Mouse (Mus musculus) lung, postnatal 10 days (tissue): ENCODE measurements around the gene Lpin1.

Experiments used
- DNase-seq: peaks from one replicate; pipeline ENCODE4 v3.0.0; 2021

The Lpin1 gene

DNA sequence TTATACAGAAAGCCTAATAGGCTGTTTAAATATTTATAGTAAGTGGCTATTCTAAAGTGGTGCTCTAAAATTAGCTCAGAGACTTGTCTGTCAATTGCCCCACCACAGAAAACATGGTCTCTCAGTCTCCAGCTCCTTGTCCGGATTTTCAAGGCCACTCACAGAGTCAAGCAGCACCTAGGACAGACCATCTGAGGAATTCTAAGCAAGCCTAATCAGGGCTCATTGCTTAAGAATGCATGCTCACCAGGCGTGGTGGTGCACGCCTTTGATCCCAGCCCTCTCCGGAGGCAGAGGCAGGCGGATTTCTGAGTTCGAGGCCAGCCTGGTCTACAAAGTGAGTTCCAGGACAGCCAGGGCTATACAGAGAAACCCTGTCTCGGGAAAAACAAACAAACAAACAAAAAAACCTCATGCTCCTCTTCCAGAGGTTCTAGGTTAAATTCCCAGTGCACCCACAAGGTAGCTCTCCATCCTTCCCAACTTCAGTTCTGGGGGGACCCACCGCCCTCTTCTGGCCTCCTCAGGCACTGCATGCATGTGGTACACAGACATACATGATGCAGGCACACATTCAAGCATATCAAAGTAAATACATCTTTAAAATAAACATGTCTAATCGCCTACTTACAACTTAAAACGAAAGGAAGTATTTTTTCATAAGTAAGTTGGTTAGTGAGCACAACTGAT is 40.2 kb downstream of the Lpin1 start:
- no peak for DNase-seq

DNA sequence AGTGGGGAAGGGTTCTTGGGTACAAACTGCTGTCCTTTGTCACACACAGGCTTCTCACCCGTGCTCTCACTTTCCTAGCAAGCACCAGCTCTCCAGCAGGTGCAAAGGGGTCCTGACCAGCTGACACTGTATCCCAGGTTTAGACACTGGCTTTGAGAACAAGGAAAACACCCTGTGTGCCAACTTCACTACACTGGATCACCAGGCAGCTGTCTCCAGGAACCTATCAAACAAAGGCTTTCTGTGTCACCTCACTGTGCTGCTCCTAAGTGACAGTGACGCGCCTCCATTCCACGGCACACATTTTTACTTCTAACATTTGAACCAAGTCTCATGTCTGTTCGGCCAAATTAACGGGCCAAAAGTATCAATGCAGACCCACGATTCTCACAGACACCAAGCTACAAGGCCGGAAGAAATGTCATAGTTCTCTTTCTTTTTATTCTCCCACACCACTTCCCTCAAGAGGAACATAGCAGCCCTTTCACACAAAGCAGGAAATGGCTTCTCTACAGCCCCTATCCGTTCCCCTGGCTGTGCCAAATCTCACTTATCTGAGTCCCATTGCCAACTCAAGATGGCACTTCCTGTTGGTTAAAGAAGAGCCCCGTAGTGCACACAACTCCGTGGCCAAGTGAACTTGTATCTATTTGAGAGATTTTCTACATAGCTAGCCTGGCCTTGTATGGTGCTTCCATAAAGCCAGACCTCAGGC is 41.7 kb downstream of the Lpin1 start:
- DNase-seq, result no peak

DNA sequence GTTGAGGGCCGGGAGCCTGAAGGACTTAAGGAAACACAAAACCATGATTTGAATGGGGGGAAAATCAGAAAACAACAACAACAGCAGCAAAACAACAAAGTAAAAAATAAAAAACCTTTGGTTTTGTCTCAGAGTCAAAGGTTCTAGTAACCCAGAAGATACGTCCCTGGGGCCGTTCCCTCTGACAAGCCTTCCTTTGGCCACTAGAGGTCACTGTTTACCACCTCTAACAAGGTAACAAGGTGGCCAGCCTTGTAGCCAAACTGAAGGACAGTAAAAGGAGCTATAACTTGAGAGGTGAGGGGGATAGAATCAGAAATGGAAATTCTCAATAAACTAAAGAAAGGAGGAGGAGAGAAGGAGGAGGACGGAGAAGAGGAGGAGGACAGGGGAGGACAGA is 42.3 kb downstream of the Lpin1 start:
- peak; percentile 80 for DNase-seq

DNA sequence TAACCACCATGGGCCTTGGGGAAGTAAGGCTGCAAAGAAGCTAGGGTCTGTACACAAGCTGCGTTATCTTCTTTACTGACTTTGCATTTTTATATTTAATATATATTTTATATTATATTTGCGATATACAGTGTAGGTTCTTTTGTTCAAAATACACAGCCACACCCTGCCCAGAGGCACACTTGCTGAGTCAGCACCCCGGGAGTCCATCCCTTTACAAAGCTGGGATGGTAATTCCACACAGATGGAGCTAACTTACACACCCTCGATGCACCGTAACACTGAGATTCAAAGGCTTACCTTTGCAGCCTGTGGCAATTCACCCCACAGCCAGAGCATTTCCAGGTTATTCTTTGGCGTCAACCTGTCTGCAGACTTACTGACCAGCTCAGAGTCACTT is 42.7 kb downstream of the Lpin1 start:
- DNase-seq, result no peak

DNA sequence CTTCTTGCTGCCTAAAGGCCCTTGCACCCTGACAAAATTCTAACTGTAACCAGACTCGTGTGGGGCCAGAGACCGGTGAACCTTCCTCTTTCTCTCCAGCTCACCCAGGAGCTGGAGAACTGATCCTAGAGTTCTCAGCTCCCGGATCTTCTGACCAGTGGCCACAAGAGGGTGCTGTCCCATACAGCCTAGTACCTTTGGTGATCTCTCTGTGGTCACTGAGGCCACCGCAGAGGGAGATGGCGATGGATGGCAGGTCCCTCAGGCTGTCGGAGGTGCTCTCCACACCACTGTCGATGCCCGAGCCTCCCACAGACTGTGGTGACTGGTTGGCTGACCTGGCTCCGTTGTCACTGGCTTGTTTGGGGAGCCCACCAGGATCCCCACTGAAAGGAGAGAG is 47.3 kb downstream of the Lpin1 start:
- DNase-seq, result peak; percentile 56

DNA sequence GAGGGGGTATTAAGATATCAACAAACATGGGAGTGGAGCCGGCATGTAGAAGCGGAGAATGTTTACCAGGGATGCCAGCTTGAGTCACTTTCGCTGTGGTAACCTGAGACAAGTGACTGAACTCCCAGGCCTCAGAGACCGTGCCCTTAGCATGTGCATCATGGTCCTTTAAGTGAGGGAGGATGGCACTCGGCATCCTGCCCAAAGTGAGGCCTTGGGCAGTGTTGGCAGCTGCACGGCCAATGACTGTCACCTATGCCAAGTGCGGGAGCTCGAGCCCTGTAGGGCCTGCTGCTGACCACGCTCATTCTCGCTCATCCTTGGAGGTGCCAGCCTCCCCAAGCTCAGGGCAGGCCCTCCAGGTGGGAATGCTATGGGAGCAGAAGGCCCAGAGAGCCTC is 48.1 kb downstream of the Lpin1 start:
- DNase-seq, result no peak

DNA sequence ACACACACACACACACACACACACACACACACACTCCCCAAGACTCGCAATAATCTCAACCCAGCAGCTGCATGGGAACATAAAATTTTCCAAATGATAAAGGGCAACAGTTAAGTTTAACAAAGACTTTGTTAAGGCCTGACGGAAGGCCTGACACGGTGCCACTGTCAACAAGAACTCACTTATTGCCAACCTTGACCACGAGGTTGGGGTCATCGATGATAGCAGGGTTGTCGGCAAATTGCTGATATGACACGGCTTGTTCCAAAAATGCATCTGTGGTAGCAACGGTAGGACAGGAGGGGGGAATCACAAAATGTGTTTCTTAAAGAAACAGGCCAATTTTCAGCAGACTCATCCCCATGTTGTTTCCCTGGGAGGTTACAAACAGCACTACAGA is 48.6 kb downstream of the Lpin1 start:
- no peak for DNase-seq

DNA sequence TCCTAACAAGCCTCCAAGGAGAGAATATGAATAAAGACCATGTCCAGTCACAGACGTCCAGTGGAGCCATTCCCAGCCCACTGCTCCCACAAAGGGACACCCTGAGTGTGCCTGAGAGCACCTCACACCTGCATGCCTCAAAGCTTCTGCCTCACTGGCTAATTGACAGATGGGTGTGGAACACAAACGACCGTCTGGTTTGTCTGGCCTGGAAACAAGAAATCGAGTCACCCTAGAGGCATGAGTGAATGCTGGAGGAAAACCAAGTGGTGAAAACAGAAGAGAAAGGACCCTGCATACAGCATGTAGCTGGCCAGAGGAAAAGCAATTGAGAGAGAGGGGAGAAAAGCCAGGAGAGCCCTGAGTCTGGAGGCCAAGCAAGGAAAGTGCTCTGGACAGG is 53.5 kb downstream of the Lpin1 start:
- DNase-seq, result no peak

DNA sequence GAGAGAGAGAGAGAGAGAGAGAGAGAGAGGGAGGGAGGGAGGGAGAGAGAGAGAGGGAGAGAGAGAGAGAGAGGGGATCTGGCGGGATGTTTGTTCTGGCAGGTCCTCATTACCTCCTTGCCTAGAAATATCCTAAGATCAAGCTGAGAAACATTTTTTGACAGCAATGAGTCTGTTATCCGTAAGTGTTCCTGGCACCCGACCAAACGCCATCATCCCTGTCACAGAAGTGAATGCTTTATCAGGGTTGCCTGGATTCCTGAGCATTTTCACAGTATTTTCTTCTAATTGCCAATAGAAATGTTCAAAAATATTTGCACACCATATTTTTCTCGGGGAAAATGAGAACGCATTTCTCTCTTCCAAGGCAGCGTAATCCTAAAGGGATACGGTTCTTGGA is 56.6 kb downstream of the Lpin1 start:
- no peak for DNase-seq

DNA sequence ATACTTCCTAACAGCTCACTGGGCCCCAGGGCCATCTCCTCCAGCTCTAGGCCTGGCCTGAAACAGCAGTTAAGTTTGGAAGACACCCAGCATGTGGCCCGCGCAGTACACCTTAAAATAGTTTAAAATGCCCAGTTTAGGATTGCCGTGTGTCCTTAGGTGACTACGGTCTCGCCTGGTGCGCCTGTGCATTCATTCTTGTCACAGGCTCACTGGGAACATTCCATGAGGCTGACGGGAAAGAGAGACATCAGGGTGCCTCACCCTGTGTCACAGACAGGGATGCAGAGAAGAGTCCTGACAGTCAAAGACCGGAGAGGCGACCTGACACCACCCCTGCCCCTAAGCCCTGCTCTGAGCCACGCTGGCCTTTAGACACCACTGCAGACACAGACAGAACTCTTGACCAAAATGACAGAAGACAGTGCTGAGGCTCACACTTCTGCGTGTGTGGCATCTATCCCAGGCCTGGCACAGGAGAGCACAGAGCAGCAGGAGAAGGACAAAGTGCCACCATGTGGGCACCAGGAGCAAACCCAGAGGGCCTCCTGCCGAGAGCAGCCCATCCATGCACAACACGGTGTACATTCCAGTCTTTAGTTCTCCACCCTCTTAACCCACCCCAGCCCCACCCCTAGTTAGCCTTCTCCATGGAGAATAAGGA is 58.5 kb downstream of the Lpin1 start:
- DNase-seq, result no peak

DNA sequence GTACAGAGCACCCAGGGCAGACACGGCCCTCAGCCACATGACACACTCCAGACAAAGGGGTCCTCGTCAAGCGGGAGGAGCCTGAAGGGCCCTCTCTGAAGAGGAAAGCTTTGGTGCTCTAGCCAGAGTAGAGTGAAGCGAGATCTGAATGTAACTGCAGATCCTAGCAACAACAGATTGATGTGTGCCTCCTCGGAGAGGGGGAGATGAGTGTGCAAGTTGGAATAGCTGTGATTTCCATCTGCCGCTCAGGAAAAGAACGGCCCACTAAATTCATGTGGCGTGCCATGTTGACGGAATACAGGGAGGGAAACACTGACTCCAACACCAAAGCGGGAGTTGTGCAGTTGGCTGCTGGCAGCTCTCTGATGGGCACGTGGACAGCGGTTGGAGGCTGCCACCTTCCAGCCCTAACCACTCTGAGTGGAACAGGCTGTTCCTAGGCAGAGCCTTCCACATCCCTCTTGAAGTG is 59.7 kb downstream of the Lpin1 start:
- DNase-seq, result no peak

DNA sequence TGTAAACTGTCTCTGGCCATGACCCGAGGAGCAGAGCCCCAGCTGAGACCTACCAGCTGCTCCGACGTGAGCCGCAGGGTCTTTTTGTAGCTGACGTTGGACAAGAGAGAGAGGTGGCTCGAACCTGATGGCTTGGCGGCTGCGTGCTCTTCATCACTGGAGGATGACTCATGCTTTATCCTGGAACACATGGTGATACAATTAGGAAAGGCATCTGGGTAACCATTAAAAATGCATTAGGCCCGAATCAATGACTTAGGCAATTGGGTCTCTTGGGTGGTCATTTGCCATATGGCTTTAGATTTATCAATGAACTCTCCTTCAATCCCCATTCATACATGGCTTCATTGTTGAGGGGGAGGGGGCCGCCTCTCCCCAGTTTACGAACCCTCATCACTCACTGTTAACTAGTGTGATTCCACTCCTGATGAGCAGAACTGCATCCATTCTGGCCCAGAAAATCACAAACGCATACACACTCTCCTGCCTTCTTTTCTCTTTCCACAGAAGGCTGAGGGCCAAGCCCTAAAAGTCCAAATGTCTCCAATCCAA is 61.9 kb downstream of the Lpin1 start:
- DNase-seq, result no peak

DNA sequence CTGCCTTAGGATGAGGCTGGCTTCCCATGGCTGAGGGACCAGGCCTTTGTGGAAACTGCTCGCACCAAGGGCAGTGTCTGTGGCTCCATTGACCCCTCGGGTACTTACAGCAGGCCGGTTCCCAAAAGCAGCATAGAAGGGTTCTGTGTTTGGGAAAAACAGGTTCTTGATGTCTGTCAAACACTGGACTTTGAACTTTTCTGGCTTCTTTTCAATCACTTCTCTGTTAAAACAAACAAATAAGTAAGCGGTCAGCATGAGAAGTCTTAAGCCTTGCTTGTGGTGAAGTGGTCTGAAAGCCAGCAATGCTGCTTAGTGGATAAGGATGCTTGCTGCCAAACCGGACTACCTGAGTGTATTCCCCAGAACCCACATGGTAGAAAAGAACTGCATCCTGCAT is 69.2 kb downstream of the Lpin1 start:
- DNase-seq, result no peak

DNA sequence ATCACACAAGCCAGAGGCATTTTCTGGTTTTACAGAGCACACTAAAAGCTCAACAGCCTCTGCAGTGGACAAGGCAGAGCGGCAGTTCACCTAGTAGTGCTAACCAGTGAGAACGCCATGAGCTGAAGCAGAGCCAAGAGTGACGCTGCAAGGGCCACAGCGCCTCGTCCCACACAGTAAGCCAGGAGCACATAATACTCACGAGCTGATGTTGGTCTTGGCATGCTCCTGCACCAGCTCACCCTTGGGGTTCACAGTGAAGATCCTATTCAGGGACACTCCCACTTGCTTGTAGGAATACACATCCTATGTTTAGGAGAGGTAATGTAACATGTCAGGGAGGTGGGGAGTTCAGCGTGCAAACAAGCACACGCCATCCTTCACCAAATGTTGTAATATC is 70.1 kb downstream of the Lpin1 start:
- DNase-seq, result no peak

DNA sequence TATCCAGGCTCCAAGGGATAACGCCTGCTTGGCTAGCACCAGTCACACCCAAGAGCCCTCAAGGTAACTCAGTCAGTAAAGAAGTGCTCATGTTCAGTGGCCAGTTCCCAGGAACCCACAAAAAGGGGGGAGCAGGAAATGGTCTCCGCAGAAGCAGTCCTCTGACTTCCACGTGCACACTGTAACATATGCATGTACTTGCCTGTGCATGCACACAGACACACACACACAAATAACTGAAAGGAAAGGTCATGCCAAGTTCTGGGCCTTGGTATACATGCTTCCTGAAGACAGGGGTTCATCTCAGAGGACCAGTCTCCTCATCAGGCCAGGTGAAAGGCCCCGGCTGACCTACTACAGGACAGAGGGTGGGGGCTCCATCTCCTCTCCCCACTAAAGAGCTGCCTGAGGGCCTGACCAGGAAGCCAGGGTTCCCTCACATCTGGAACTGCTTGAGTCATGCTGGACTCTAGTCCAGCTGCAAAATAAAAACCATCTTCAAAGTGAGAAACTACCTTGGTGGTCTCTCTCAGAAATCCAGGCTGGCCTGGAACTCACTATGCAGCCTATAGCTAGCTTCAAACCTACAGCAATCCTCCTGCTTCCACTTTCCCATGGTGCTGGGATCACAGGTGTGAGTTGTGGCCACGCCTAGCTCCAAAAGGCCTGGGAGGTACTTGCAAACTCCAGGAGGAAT is 70.7 kb downstream of the Lpin1 start:
- DNase-seq, result no peak

DNA sequence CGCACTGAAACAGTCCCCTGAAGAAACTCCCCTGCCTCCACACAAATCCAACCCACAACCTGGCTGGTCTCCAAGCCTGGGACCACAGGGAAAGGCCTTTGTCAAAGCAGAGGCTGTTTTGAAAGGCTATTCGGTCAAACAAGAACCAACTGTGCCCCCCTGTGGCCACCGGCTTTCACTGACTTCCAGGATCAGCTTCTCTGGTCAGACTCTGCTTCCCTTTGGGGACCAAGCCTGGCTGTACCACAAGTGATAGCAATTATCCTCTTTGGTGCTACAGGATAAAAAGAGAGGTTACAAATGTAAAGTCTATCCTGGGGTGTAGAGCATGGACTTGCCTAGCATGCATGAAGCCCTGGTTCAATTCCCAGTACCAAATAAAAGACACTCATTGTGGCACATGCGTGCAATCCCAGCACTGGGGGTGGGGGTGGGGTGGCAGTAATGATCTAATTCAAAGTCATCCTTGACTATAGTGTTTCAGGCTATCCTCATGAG is 77.4 kb downstream of the Lpin1 start:
- peak; percentile 92 for DNase-seq

DNA sequence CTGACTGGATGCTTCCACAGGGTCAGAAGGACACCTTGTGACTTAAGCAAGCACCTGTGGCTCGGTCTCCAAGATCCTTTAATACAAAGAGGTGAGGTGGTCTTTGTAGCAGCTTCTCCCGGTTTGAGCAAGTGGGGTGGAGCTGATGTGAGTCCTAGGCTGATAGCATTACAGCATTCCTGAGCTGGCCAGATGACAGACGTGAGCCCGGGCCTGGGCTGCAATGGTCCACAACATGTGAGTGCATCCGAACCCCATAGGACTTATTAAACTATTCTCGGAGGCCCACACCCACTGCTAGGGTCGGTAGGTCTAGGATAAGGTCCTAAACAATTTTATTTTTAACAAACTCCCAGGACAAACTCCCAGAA is 77.9 kb downstream of the Lpin1 start:
- DNase-seq, result no peak

DNA sequence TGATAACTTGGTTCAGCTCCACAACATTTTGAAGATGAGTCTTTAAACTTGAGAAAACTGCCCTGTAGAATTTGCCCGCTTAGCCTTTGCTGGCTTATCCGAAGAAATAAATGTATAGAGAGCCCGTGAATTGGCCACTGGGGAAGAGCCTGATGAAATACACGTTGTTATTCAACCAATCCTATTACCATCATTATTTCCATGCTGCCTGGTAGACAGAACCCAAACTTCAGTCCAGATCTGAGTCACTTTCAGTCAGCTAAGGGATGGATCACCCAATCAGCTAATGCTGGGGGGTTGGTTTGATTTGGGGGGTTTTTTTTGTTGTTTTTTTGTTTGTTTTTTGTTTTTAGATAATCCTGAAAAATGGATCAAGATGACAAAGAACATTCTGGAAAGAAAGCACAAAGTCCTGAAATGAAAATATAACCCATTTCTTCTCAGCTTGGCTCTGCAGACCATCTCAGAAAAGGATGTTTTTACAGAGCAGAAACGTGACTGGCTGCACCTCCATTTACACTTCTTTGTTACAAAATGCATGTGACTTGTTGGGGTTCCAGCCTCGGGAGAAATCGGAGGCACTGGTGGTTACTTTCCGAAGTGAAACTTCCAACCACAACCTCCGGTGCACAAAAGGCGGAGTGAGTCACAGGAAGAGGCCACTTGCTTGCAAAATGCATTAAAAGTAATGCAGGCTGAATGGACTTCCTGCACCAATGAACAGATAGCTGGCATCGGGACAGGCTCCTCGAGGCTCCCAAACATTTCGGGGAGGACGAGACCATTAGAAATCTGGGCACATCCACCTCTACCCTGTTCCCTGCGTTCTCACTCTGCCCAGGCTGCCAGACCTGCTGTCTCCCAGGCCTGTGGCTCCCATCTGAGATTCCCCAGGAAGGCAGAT is 78.6 kb downstream of the Lpin1 start:
- peak; percentile 34 for DNase-seq

DNA sequence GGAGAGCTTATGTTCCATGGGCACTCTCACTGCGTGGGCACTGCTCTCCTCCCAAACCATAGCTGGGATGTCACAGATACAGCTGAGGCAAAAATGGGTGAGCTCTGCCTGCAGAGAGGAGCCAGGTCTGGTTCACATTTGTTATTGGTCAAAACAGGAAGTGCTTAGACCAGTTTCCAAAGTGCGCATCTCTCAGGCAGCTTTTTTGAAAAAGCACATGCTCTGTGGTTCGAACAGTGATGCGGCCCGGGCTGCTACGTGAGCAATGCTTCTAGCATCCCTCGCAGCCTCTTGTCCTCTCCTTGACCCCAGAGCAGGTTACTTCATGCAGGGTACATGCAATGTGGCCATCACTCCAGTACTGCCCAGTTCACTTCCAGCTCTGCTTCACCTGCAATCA is 82.1 kb downstream of the Lpin1 start:
- no peak for DNase-seq

DNA sequence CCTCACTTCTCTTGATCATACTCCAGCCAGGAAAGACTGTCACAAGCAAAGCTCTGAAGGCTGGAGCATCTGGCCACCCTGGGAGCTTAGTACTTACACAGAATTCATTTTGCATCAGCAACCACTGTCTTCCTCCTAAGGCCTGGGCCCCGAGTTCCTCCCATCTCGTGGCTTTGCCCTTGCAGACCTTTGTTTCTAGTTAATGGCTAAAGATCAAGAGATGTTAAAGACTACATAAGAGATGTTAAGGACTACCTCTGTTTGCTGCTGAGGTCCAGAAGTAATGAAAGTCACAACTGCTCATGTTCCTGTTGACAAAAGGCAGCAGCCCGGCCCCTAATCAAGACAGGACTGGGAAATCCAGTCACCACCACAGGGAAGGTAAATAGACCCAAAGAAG is 82.8 kb downstream of the Lpin1 start:
- DNase-seq, result no peak

DNA sequence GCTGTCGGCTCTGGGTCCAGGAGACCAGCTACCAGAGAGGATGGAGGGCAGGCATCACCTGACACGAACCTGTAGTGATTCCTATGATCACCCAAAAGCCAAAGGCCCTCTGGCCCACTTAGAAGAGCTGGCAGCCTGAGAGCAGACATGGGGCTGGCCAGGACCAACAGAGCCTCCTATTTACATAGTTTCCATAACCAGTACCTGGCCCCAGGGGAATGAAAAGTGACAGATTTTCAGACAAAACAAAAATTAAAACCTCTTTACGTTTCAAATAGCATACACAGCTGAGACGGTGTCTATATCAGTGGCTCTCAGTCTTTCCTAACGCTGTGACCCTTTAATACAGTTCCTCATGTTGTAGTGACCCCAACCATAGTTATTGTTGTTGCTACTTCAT is 83.9 kb downstream of the Lpin1 start:
- no peak for DNase-seq

DNA sequence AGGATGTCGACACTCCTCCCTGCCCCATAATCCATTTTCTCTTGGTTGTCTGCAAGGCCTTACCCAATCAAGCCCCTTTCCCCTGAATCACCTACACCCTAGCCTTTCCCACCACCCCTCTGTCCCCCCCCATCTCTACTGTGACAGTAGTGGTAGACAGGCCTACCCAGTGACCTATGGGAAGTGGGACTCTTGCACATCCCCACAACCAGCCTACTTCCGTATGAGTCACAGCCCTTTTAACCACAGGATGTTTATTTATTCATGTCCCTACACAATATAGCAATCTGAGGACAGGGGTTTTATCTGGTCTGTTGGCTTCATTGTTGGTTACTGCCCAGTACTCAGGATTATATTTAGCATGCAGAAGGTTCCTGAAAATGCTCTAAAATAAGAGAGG is 84.6 kb downstream of the Lpin1 start:
- DNase-seq, result no peak
